ENCODE assay signal across 7 mouse cellular contexts in genomic region chr10:18469279-18470135, GRCm38 (mm10).
DNase-seq lines count a peak whose midpoint lies in the region; ATAC-seq and TF ChIP-seq lines count a peak whose summit lies in the region.

No protein-coding gene starts in this region.

- peak overlapping the region; percentile 12; the same call in 1 of the 2 replicates for H3K27ac ChIP-seq in embryonic facial prominence, embryonic 14.5 days (replicated peaks; ENCODE audit: low read depth, low read length)
- H3K27ac ChIP-seq in intestine, embryonic 14.5 days (ENCODE audit: low read depth), result peak overlapping the region; percentile 57; the same call in 1 of the 2 replicates
- H3K27ac ChIP-seq in liver, embryonic 14.5 days, result no peak overlapping the region
- peak overlapping the region; percentile 87 for H3K27ac ChIP-seq in neural tube, embryonic 15.5 days (replicated peaks)

- peak overlapping the region; percentile 51 for H3K4me2 ChIP-seq in embryonic facial prominence, embryonic 14.5 days (ENCODE audit: low read depth, low read length)
- H3K4me2 ChIP-seq in intestine, embryonic 14.5 days (ENCODE audit: low read length), result peak overlapping the region; percentile 50
- H3K4me2 ChIP-seq in liver, embryonic 14.5 days (ENCODE audit: low read depth), result peak overlapping the region; percentile 43
- H3K4me2 ChIP-seq in neural tube, embryonic 15.5 days, result peak overlapping the region; percentile 71

- peak overlapping the region; percentile 21 for H3K4me3 ChIP-seq in embryonic facial prominence, embryonic 14.5 days (ENCODE audit: low read depth, low read length)
- H3K4me3 ChIP-seq in intestine, embryonic 14.5 days (ENCODE audit: low read depth, low read length), result peak overlapping the region; percentile 3; the same call in 1 of the 2 replicates
- H3K4me3 ChIP-seq in liver, embryonic 14.5 days (ENCODE audit: insufficient read depth in 1 of 2, low read depth in 2 of 2, low read length in 2 of 2), result no peak overlapping the region
- peak overlapping the region; percentile 46 for H3K4me3 ChIP-seq in neural tube, embryonic 15.5 days (replicated peaks)

- H3K9me3 ChIP-seq in embryonic facial prominence, embryonic 14.5 days (ENCODE audit: control insufficient read depth, low read length), result no peaks in the 10 kb centered on the region
- H3K9me3 ChIP-seq in intestine, embryonic 14.5 days (ENCODE audit: control insufficient read depth, low read length), result no peaks in the 10 kb centered on the region
- no peaks in the 10 kb centered on the region for H3K9me3 ChIP-seq in liver, embryonic 14.5 days (ENCODE audit: control insufficient read depth, low read length)
- no peaks in the 10 kb centered on the region for H3K9me3 ChIP-seq in neural tube, embryonic 15.5 days (replicated peaks)

- H3K36me3 ChIP-seq in embryonic facial prominence, embryonic 14.5 days (ENCODE audit: control insufficient read depth, insufficient read depth, low read length), result peaks cover 8% of the 10 kb centered on the region
- peaks cover 7% of the 10 kb centered on the region; the same call in 1 of the 2 replicates for H3K36me3 ChIP-seq in intestine, embryonic 14.5 days (ENCODE audit: control insufficient read depth, insufficient read depth, low read length)
- no peaks in the 10 kb centered on the region for H3K36me3 ChIP-seq in liver, embryonic 14.5 days (replicated peaks; ENCODE audit: control insufficient read depth, insufficient read depth, low read depth)
- H3K36me3 ChIP-seq in neural tube, embryonic 15.5 days, result no peaks in the 10 kb centered on the region

- peaks cover 26% of the 10 kb centered on the region for H3K4me1 ChIP-seq in embryonic facial prominence, embryonic 14.5 days (ENCODE audit: control insufficient read depth, insufficient read depth, low read length)
- peaks cover 19% of the 10 kb centered on the region for H3K4me1 ChIP-seq in intestine, embryonic 14.5 days (replicated peaks; ENCODE audit: control insufficient read depth, insufficient read depth, low read length)
- H3K4me1 ChIP-seq in liver, embryonic 14.5 days (replicated peaks; ENCODE audit: control insufficient read depth in 2 of 2, insufficient read depth in 2 of 2, low read length in 1 of 2), result peaks cover 0 to 5% of the 10 kb centered on the region in 2 experiments; a peak in 1 of 4 replicates
- H3K4me1 ChIP-seq in neural tube, embryonic 15.5 days, result peaks cover 45% of the 10 kb centered on the region

- peak overlapping the region; percentile 45 for H3K9ac ChIP-seq in embryonic facial prominence, embryonic 14.5 days (ENCODE audit: low read depth, low read length)
- no peak overlapping the region for H3K9ac ChIP-seq in intestine, embryonic 14.5 days (ENCODE audit: low read length)
- H3K9ac ChIP-seq in liver, embryonic 14.5 days (replicated peaks), result no peak overlapping the region
- H3K9ac ChIP-seq in neural tube, embryonic 15.5 days (replicated peaks), result peak overlapping the region; percentile 53

- TF ChIP-seq CTCF in liver, embryonic 14.5 days (IDR thresholded peaks at IDR 0.05; ENCODE audit: low read depth), result no peak

- peak; percentile 55 for DNase-seq in 3134 (ENCODE audit: extremely low read depth, insufficient read length, low spot score)
- peak; percentile 62 for DNase-seq in CD4-positive, CD25-positive, alpha-beta regulatory T cell, adult 2 months (ENCODE audit: low read depth, low spot score)
- peak; percentile 88 for DNase-seq in embryonic facial prominence, embryonic 14.5 days (ENCODE audit: low spot score)
- DNase-seq in intestine, embryonic 14.5 days (ENCODE audit: low spot score), result peak; percentile 70
- DNase-seq in liver, embryonic 14.5 days (ENCODE audit: low read depth in 3 of 3, low spot score in 3 of 3), result no peak
- no peak for DNase-seq in c-Kit-positive CD71-positive TER-119-positive erythroid progenitor cells, embryonic 14.5 days (ENCODE audit: low spot score)

- TF ChIP-seq EP300 in liver, embryonic 14.5 days (IDR thresholded peaks at IDR 0.05; ENCODE audit: low read depth), result no peak

- peak; percentile 88 for ATAC-seq in embryonic facial prominence, embryonic 14.5 days (ENCODE audit: low read depth)
- peak; percentile 74 for ATAC-seq in intestine, embryonic 14.5 days (replicated peaks; ENCODE audit: low FRiP score, low TSS enrichment, low read depth)
- ATAC-seq in liver, embryonic 14.5 days (ENCODE audit: insufficient read depth), result no peak
- ATAC-seq in neural tube, embryonic 15.5 days (ENCODE audit: low FRiP score), result peak; percentile 80

- 2% methylated on average over 17 of the region's 17 CpGs for WGBS in embryonic facial prominence, embryonic 14.5 days
- 5% methylated on average over 17 of the region's 17 CpGs for WGBS in intestine, embryonic 14.5 days
- 3% methylated on average over 17 of the region's 17 CpGs for WGBS in liver, embryonic 14.5 days (ENCODE audit: insufficient replicate concordance)
- 1% methylated on average over 17 of the region's 17 CpGs for WGBS in neural tube, embryonic 15.5 days

- no peaks in the 10 kb centered on the region for H3K27me3 ChIP-seq in embryonic facial prominence, embryonic 14.5 days (replicated peaks; ENCODE audit: control insufficient read depth, insufficient read depth, low read length)
- H3K27me3 ChIP-seq in intestine, embryonic 14.5 days (replicated peaks; ENCODE audit: control insufficient read depth, insufficient read depth, low read length), result no peaks in the 10 kb centered on the region
- H3K27me3 ChIP-seq in liver, embryonic 14.5 days (ENCODE audit: control insufficient read depth, insufficient read depth, low read length), result no peaks in the 10 kb centered on the region
- H3K27me3 ChIP-seq in neural tube, embryonic 15.5 days (replicated peaks), result no peaks in the 10 kb centered on the region

Comparison
In these comparisons a context has a peak if more than half of its experiments do, and no peak if none do; other contexts are left out.
1. DNase-seq: peak in 3134 (single experiment), CD4-positive, CD25-positive, alpha-beta regulatory T cell, adult 2 months (single experiment), embryonic facial prominence, embryonic 14.5 days (single experiment) and intestine, embryonic 14.5 days (single experiment); none in liver, embryonic 14.5 days (0 of 3) and c-Kit-positive CD71-positive TER-119-positive erythroid progenitor cells, embryonic 14.5 days (single experiment).
2. H3K4me3 ChIP-seq: peak in embryonic facial prominence, embryonic 14.5 days (single experiment), intestine, embryonic 14.5 days (single experiment) and neural tube, embryonic 15.5 days (single experiment); none in liver, embryonic 14.5 days (0 of 2).
3. H3K9ac ChIP-seq: peak in embryonic facial prominence, embryonic 14.5 days (single experiment) and neural tube, embryonic 15.5 days (single experiment); none in intestine, embryonic 14.5 days (single experiment) and liver, embryonic 14.5 days (single experiment).
4. Peak in every context shown above with its lines, with median percentiles within 50 percentile points of each other: H3K4me2 ChIP-seq.